In genomic region chr11:114402556-114403320, GRCm38 (mm10) we compare ENCODE assay signal across 8 mouse cellular contexts.
DNase-seq lines count a peak whose midpoint lies in the region; ATAC-seq lines count a peak whose summit lies in the region.

No protein-coding gene starts in this region.

- WGBS in hindbrain, embryonic 16.5 days = 20% methylated on average over 15 of the region's 15 CpGs

- DNase-seq in adrenal gland, adult (ENCODE audit: inconsistent age in 2 of 2, low spot score in 1 of 2) = peak; percentile 4 to 33
- DNase-seq in adrenal gland, adult 18-20 months (ENCODE audit: low spot score in 2 of 2) = no peak
- peak; percentile 52 to 71 for DNase-seq in layer of hippocampus, postnatal 10 days (ENCODE audit: low spot score in 2 of 2)
- no peak for DNase-seq in layer of hippocampus, adult 11-12 months (ENCODE audit: low spot score)
- DNase-seq in cerebellum, postnatal 10 days = peak; percentile 77 to 78
- peak; percentile 60 for DNase-seq in right cerebral cortex, postnatal 4 days
- DNase-seq in kidney, adult 11 months = no peak

- H3K9ac ChIP-seq in hindbrain, embryonic 16.5 days (ENCODE audit: low read depth, low read length) = no peak overlapping the region

- H3K4me3 ChIP-seq in hindbrain, embryonic 16.5 days (ENCODE audit: low read length) = no peak overlapping the region

- ATAC-seq in hindbrain, embryonic 16.5 days = peak; percentile 69; the same call in 1 of the 2 replicates

- H3K4me1 ChIP-seq in hindbrain, embryonic 16.5 days (ENCODE audit: control insufficient read depth, insufficient read depth, low read depth, low read length) = peaks cover 7% of the 10 kb centered on the region

- H3K4me2 ChIP-seq in hindbrain, embryonic 16.5 days (ENCODE audit: low read length) = no peak overlapping the region

- H3K27me3 ChIP-seq in hindbrain, embryonic 16.5 days (replicated peaks; ENCODE audit: control insufficient read depth, insufficient read depth, low read length) = no peaks in the 10 kb centered on the region

- no peaks in the 10 kb centered on the region for H3K9me3 ChIP-seq in hindbrain, embryonic 16.5 days (ENCODE audit: control insufficient read depth, low read length)

- H3K27ac ChIP-seq in hindbrain, embryonic 16.5 days (ENCODE audit: low read depth, low read length) = no peak overlapping the region

- no peaks in the 10 kb centered on the region for H3K36me3 ChIP-seq in hindbrain, embryonic 16.5 days (ENCODE audit: control insufficient read depth, insufficient read depth, low read length)

Comparison
In these comparisons a context has a peak if more than half of its experiments do, and no peak if none do; other contexts are left out.
1. DNase-seq: peak in adrenal gland, adult (2 of 2), layer of hippocampus, postnatal 10 days (2 of 2), cerebellum, postnatal 10 days (2 of 2) and right cerebral cortex, postnatal 4 days (single experiment); none in adrenal gland, adult 18-20 months (0 of 2), layer of hippocampus, adult 11-12 months (single experiment) and kidney, adult 11 months (single experiment).